Mouse (Mus musculus): Measurements from ENCODE around the gene Cebpzos. TPM values are rescaled to one million over a fixed set of nuclear protein-coding genes. Genes with fewer than 3 reads are reported as not detected.
A peak's percentile ranks its signal among the peaks of the same experiment; 100 is the strongest.

Cebpzos gene
- polyA plus RNA-seq, 1 experiment from 2014 or later: 98.1 TPM

DNA sequence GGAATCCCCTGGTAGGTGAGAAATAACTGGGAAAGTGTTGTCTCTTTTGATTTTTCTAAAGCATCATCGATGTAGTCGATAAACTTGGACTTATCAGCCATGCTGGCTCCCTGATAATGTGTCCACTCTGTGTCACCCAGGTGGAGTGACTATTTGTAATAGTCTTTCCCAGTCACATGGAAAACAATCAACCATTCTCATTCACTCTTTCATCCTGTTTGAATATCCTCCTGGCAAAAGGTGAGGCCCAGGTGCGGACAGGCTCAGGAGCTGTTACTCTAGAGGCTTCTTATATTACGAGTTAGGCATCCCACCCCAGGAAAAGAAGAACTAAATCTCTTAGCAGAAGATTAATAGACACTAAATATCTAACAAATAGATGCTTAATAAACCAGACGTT lies 9.4 kb upstream of the Cebpzos start, which contains the start of gene Sult6b1:
TSS of gene Sult6b1 (minus strand) at position 101 of the 400 bp plus-strand sequence.
- Histone ChIP-seq H3K36me3 (no peaks in the 10 kb centered on the region), H3K27ac (replicated peaks) (no peak within 1 kb of the TSS), H3K27me3 (no peaks in the 10 kb centered on the region), H3K4me1 (no peaks in the 10 kb centered on the region), H3K4me3 (no peak within 1 kb of the TSS), H3K4me2 (replicated peaks) (no peak within 1 kb of the TSS), H3K9me3 (no peaks in the 10 kb centered on the region), H3K9ac (replicated peaks) (no peak within 1 kb of the TSS)
- 84% methylated on average over 5 of the region's 5 CpGs for WGBS
- no peak for ATAC-seq (replicated peaks)

DNA sequence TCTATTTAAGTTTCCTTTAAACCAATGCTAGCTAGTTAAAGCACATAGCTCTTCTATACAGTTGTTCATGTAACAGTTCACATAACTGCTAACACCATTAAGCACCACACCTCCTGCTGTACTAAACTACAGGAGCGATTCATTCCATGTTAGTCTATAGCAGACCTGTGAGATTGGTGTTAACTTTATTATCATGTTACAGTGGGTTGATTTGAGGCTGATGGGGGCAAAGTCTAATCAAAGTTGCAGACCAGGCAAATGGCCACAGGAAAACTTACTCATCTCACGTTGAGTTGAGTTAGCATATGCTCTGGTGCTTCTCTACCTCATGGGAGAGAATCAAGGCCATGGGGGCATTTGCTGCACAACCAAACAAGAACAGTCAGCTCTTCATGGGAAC lies 6.9 kb upstream of the Cebpzos start:
- no peak for ATAC-seq (replicated peaks)
- Histone ChIP-seq H3K27ac (replicated peaks) (no peak overlapping the region), H3K4me2 (replicated peaks) (no peak overlapping the region), H3K4me3 (no peak overlapping the region), H3K4me1 (no peaks in the 10 kb centered on the region), H3K9ac (replicated peaks) (no peak overlapping the region), H3K27me3 (no peaks in the 10 kb centered on the region), H3K9me3 (no peaks in the 10 kb centered on the region), H3K36me3 (no peaks in the 10 kb centered on the region)
- 70% methylated on average over 2 of the region's 2 CpGs for WGBS

DNA sequence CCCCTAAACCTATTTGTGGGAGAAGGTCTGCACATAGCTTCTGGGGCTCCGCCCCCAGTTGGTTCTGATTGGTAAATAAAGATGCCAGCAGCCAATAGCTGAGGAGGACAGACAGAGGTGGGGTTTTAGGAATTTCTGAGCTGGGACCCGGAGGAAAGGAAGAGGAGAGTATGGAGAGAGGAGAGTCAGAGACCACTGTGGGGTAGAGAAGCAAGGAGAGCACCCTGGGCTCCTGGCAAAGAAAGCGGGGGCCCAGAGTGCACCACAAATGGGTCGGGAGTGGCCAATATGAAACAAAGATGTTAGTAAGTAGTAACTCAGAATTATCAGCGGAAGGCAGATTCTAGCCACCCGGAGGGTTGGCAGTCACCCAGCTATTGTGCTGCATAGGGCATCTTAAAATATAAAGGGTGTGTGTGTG lies 3.4 kb upstream of the Cebpzos start:
- peak overlapping the region; percentile 67; the same call in 1 of the 2 replicates for H3K27ac ChIP-seq (replicated peaks)

DNA sequence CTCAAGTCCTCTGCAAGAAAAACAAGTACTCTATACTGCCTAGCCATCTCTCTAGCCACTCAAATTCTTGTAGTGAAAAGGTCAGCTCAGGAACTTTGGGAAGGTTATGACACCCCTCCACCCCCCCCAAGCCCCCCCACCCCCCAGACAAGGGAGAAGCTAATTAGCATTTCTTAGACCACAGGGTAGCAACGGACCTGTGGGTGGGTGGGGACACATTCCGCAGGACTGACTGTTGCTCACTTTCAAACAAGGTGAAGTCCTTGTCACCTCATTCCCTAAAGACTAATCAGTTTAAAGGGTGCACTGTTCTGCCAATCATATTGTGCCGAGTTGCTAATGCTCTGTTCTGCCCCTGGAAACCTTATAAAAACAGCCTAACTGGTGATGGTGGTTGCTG lies 2.4 kb upstream of the Cebpzos start:
- 83% methylated on average over 3 of the region's 3 CpGs for WGBS
- Histone ChIP-seq H3K4me1 (peaks cover 18% of the 10 kb centered on the region), H3K9ac (replicated peaks) (no peak overlapping the region), H3K4me2 (replicated peaks) (no peak overlapping the region), H3K27me3 (no peaks in the 10 kb centered on the region), H3K9me3 (no peaks in the 10 kb centered on the region), H3K36me3 (peaks cover 6% of the 10 kb centered on the region), H3K4me3 (no peak overlapping the region), H3K27ac (replicated peaks) (no peak overlapping the region)
- ATAC-seq (replicated peaks): no peak

More for the DNA sequence above, 3.4 kb upstream of the Cebpzos start:
- H3K4me1 ChIP-seq: peaks cover 17% of the 10 kb centered on the region
- peak overlapping the region; percentile 34 for H3K9ac ChIP-seq (replicated peaks)
- ATAC-seq (replicated peaks): peak; percentile 64
- H3K4me2 ChIP-seq (replicated peaks): peak overlapping the region; percentile 51
- peak overlapping the region; percentile 41 for H3K4me3 ChIP-seq
- no peaks in the 10 kb centered on the region for H3K27me3 ChIP-seq
- 31% methylated on average over 6 of the region's 6 CpGs for WGBS
- no peaks in the 10 kb centered on the region for H3K36me3 ChIP-seq
- no peaks in the 10 kb centered on the region for H3K9me3 ChIP-seq

DNA sequence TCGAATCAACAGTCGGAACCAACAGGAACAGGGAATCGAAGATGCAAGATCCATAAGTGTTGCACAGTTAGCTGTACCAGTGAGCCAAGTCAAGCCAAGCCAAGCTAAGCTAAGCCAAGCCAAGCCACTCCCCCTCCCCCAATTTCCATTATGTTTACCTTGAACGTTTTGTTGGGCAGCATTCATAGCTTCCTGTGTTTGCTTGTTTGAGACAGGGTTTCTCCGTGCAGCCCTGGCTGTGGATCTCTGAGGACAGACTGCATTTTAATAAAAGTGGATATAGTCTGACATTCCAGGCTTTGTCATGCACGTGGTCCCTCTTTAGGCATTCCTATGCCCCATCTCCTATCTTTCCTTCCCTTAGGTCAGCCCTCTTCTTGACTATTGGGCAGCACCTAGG lies 528 bp upstream of the Cebpzos start:
- peak overlapping the region; percentile 79 for H3K4me3 ChIP-seq
- peaks cover 18% of the 10 kb centered on the region for H3K4me1 ChIP-seq
- H3K4me2 ChIP-seq (replicated peaks): peak overlapping the region; percentile 85
- peaks cover 21% of the 10 kb centered on the region for H3K36me3 ChIP-seq
- no peaks in the 10 kb centered on the region for H3K9me3 ChIP-seq
- H3K9ac ChIP-seq (replicated peaks): peak overlapping the region; percentile 89
- WGBS: 50% methylated on average over 6 of the region's 6 CpGs
- peak overlapping the region; percentile 83 for H3K27ac ChIP-seq (replicated peaks)
- ATAC-seq (replicated peaks): peak; percentile 32
- no peaks in the 10 kb centered on the region for H3K27me3 ChIP-seq

DNA sequence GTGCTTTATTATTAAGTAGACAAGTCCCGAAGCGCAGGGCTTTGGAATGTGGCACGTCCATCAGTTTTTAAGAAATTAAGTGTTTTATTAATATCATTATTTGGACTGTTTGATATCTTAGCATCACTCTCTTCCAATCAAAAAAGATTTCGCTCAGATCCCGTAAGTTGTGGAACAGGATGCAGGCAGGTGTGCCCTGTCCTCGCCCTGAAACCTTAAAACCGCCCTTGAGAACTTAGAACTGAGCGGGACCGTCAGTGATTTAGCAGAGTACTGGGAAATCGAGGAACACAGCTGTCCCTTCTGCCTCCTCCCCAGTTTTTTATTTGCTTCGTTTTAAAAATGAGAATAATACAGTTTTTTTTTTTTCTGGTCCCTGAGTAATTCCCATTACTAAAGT lies 599 bp downstream of the Cebpzos start:
- peak overlapping the region; percentile 89 for H3K9ac ChIP-seq (replicated peaks)
- H3K9me3 ChIP-seq: no peaks in the 10 kb centered on the region
- 3% methylated on average over 11 of the region's 11 CpGs for WGBS
- H3K27me3 ChIP-seq: no peaks in the 10 kb centered on the region
- peak overlapping the region; percentile 79 for H3K4me3 ChIP-seq
- peaks cover 18% of the 10 kb centered on the region for H3K4me1 ChIP-seq
- peak overlapping the region; percentile 83 for H3K27ac ChIP-seq (replicated peaks)
- peak overlapping the region; percentile 85 for H3K4me2 ChIP-seq (replicated peaks)
- peaks cover 31% of the 10 kb centered on the region for H3K36me3 ChIP-seq
- no peak for ATAC-seq (replicated peaks)

DNA sequence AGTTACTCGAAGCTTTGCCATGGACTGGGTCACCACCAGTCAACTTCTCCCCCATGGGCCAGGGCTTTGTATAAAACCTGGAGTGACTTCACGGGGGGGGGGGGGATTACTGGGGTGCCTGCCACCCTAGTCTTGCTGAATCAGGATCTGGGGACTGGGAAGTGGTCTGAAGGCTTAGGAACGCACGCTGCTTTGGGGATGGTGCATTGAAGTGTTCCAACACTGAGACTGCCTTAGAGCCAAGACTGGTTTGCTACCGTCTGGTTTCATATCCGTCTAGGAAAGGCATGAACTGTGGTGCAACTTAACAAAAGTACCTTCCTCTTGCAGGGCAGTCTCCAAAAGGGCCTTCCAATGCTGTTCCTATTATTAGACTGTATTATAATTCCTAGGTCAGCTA lies 1.4 kb downstream of the Cebpzos start:
- peak overlapping the region; percentile 89; the same call in 1 of the 2 replicates for H3K9ac ChIP-seq (replicated peaks)
- H3K9me3 ChIP-seq: no peaks in the 10 kb centered on the region
- no peak overlapping the region for H3K27ac ChIP-seq (replicated peaks)
- H3K36me3 ChIP-seq: peaks cover 38% of the 10 kb centered on the region
- WGBS: 46% methylated on average over 6 of the region's 6 CpGs
- H3K4me3 ChIP-seq: 0 out of 2 replicates have a peak overlapping the region, but pooled peaks have one; percentile 79
- H3K4me2 ChIP-seq (replicated peaks): peak overlapping the region; percentile 85
- no peak for ATAC-seq (replicated peaks)
- H3K4me1 ChIP-seq: peaks cover 18% of the 10 kb centered on the region
- no peaks in the 10 kb centered on the region for H3K27me3 ChIP-seq

DNA sequence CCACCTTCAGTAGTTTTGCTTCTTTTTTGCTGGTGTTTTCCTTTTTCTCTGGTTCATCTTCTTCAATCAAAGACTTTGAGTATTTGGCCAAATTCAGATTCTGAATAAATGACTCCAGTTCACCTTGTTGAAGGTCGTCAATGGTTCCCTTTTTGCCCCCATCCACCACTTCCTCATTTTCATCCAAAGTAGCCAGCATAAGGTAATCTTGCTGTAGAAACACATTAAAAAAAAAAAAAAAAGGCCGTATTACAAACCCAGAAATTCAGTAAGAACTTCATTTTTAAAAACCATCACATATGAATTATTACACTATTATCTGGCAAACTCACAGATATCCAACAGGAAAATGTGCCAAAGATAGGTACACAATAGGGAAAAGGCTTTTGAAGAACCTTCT lies 19.6 kb downstream of the Cebpzos start:
- WGBS: 92% methylated on average over 2 of the region's 2 CpGs
- Histone ChIP-seq H3K36me3 (peaks cover 44% of the 10 kb centered on the region), H3K4me1 (peaks cover 39% of the 10 kb centered on the region), H3K9me3 (no peaks in the 10 kb centered on the region), H3K4me3 (peak overlapping the region; percentile 87), H3K27ac (replicated peaks) (no peak overlapping the region), H3K4me2 (replicated peaks) (peak overlapping the region; percentile 59), H3K27me3 (no peaks in the 10 kb centered on the region), H3K9ac (replicated peaks) (peak overlapping the region; percentile 79; the same call in 1 of the 2 replicates)
- no peak for ATAC-seq (replicated peaks)

DNA sequence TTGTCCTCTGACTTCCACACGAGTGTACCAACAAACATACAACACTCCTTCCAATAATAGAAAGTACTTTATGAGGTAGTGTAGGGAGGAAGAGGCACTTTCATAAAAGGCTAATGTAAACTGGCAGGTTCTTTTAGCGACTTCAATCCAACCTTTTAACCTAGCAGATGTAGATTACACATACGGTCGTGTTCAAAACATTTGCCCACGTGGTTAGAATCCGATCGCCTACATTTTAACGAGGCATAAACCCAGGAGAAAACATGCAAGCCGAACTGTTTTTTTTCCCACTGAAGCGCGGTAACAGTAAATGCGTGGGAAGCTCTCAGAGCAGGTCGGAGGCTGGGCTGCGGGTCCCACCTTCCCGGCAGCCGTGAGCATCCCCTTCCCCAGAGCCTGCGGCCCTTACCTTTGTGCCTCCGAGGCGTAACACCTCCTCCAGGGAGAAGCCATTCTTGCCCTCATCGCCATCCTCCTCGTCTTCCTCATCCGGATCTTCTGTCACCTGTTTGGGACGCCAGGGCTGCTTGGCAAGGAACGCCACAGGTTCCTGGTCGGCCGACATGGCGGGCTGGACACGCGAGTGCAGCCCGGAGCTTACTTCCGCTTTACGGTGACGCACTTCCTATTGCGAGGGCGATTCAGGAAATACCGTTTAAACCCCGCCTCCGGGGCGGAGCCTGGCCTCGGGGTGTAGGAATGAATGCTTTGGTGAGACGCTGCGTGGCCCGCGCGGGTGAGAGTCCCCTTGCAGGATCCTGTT lies 20.3 kb downstream of the Cebpzos start, which contains the start of the genes Cebpz and Ndufaf7:
TSS of gene Cebpz (minus strand) at position 601 of the 763 bp plus-strand sequence.
TSS of gene Ndufaf7 (plus strand) at position 671 of the 763 bp plus-strand sequence.
- no peaks in the 10 kb centered on the region for H3K27me3 ChIP-seq
- H3K9ac ChIP-seq (replicated peaks): peak within 1 kb of the TSS; percentile 79
- H3K27ac ChIP-seq (replicated peaks): peak within 1 kb of the TSS; percentile 72
- peaks cover 39% of the 10 kb centered on the region for H3K4me1 ChIP-seq
- H3K9me3 ChIP-seq: no peaks in the 10 kb centered on the region
- peak within 1 kb of the TSS; percentile 87 for H3K4me3 ChIP-seq
- ATAC-seq (replicated peaks): peak; percentile 100
- peak within 1 kb of the TSS; percentile 59 for H3K4me2 ChIP-seq (replicated peaks)
- H3K36me3 ChIP-seq: peaks cover 39% of the 10 kb centered on the region
- WGBS: under 1% methylated on average over 45 of the region's 45 CpGs

DNA sequence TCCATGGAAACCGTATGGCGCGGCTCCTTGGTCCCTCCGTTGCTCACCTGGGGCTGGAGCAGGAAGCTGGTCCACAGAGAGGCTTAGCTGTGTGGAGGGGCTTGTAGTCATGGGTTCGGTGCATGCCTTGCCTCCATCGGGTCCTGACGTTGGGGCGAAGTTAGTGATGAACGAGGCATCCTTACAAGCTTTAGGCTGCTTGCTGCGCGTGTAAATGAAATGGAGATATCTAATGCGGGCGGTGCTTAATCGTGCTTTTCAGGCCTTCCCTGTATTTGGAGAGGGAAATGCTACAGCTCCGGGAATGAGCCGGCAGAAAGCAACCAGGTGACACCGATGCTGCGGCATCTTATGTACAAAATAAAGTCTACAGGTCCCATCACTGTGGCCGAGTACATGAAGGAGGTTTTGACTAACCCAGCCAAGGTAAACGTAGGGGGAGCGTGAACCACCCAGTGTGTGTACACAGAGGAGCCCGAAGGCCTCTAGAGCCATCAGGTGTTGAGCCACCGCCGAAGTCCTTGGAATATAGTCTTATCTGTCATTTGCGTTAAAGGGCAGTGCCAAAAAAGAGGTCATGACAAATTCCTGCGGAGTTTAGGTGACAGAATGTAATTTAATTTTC lies 21.0 kb downstream of the Cebpzos start:
- Histone ChIP-seq H3K27me3 (no peaks in the 10 kb centered on the region), H3K4me3 (peak overlapping the region; percentile 87)

DNA sequence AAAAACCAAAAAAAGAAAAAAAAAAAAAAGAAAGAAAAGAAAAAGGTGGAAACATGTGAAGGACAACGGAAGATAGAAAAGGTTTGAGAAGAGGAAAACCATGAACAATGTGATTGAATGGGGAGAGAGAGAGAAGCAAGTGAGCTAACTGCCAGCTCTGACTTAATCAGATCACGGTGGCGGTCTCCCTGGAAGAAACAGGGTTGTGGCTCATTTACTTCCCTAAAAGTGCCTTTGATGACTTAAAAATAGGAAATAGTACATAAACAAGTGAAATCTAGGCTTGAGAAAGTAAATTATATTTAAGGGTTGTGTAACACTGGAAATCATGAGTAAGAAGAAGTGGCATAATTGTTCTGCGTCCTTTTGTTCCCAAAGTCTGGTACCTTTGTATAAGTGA lies 22.6 kb downstream of the Cebpzos start:
- Histone ChIP-seq H3K4me2 (replicated peaks) (no peak overlapping the region), H3K4me3 (no peak overlapping the region), H3K9me3 (no peaks in the 10 kb centered on the region), H3K27me3 (no peaks in the 10 kb centered on the region), H3K4me1 (peaks cover 27% of the 10 kb centered on the region), H3K9ac (replicated peaks) (no peak overlapping the region), H3K36me3 (peaks cover 40% of the 10 kb centered on the region), H3K27ac (replicated peaks) (no peak overlapping the region)
- ATAC-seq (replicated peaks): no peak
- WGBS: 89% methylated on average over 4 of the region's 4 CpGs

More for the DNA sequence above, 21.0 kb downstream of the Cebpzos start:
- Histone ChIP-seq H3K36me3 (peaks cover 36% of the 10 kb centered on the region), H3K27ac (replicated peaks) (peak overlapping the region; percentile 72), H3K4me2 (replicated peaks) (peak overlapping the region; percentile 59), H3K4me1 (peaks cover 39% of the 10 kb centered on the region), H3K9ac (replicated peaks) (peak overlapping the region; percentile 65), H3K9me3 (no peaks in the 10 kb centered on the region)
- peak; percentile 41 for ATAC-seq (replicated peaks)
- WGBS: 6% methylated on average over 26 of the region's 26 CpGs

DNA sequence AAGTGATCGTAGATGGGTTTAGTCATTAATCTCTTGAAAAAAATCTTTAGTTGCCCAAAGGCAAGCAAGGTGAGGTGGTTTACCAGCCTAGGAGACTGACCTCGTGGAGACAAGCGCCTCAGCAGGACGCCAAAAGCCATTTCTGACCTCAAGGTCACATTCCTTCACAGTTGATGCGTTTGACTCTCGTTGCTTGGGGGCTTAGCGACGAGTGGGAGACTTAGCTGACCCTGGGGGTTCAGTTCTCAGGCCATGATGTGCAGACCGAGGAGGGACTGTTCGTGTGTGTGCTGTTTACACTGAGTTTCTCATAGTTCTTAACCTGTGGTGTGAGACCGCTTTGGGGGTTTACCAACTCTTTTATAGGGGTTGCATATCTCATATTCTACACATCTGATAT lies 26.3 kb downstream of the Cebpzos start:
- Histone ChIP-seq H3K9ac (replicated peaks) (no peak overlapping the region), H3K27ac (replicated peaks) (no peak overlapping the region), H3K4me1 (peaks cover 6% of the 10 kb centered on the region), H3K36me3 (peaks cover 50% of the 10 kb centered on the region), H3K4me3 (no peak overlapping the region), H3K27me3 (no peaks in the 10 kb centered on the region), H3K9me3 (no peaks in the 10 kb centered on the region), H3K4me2 (replicated peaks) (no peak overlapping the region)
- no peak for ATAC-seq (replicated peaks)
- 74% methylated on average over 11 of the region's 11 CpGs for WGBS

Measured in forebrain, embryonic 15.5 days (tissue).